Mouse (Mus musculus): Measurements from ENCODE around the gene Mcoln2. TPM values are rescaled to one million over a fixed set of nuclear protein-coding genes. Genes with fewer than 3 reads are reported as not detected.
"Not testable (repeated sequence)": the region's sequence is repeated elsewhere in the genome, so short reads cannot be mapped to it uniquely, and the experiment has no call there.

The Mcoln2 gene
- polyA plus RNA-seq, 1 experiment from 2014 or later, result 0.35 TPM

- WGBS, result 75% methylated on average over 17 of the region's 17 CpGs
- Histone ChIP-seq H3K4me1 (no peaks in the 10 kb centered on the region), H3K27ac (no peak overlapping the region), H3K4me2 (replicated peaks) (no peak overlapping the region), H3K27me3 (peaks cover 2% of the 10 kb centered on the region; the same call in 1 of the 2 replicates), H3K9me3 (replicated peaks) (no peaks in the 10 kb centered on the region), H3K9ac (no peak overlapping the region), H3K36me3 (no peaks in the 10 kb centered on the region), H3K4me3 (no peak overlapping the region)
- no peak for ATAC-seq (ENCODE audit: low FRiP score)
Observed at GRCm38 (mm10) chr3:146196780-146197743, 47.4 kb downstream of the Mcoln2 start.

DNA sequence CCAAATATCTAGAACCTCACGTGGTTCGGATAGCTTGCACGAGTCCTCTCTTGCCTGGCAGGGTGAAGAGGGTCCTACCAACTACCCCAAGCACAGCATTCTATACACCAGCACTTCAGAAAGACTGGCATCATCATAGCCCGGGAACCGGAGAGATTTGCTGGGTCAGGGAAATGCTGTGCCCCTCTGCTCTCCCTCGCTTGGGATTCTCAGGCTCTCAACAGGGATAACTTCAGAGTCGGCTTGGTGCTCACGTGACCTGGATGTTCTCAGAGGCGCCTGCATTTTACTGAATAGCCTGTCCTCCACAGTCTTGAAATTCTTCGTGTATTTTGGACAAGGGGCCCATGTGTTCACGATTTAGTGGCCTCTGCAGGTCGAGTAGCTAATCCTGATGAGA, 48.2 kb downstream of the Mcoln2 start:
- Histone ChIP-seq H3K4me2 (replicated peaks) (no peak overlapping the region), H3K9me3 (replicated peaks) (no peaks in the 10 kb centered on the region), H3K4me1 (no peaks in the 10 kb centered on the region), H3K36me3 (no peaks in the 10 kb centered on the region), H3K27me3 (peaks cover 2% of the 10 kb centered on the region; the same call in 1 of the 2 replicates), H3K27ac (no peak overlapping the region), H3K4me3 (no peak overlapping the region), H3K9ac (no peak overlapping the region)
- 87% methylated on average over 12 of the region's 12 CpGs for WGBS
- no peak for ATAC-seq (ENCODE audit: low FRiP score)

- peak overlapping the region; percentile 30; the same call in 1 of the 2 replicates for H3K27ac ChIP-seq
- no peak overlapping the region for H3K9ac ChIP-seq
- WGBS, result 68% methylated on average over 11 of the region's 11 CpGs
- peak; percentile 90 for ATAC-seq (ENCODE audit: low FRiP score)
- no peak overlapping the region for H3K4me3 ChIP-seq
- no peak overlapping the region for H3K4me2 ChIP-seq (replicated peaks)
- H3K4me1 ChIP-seq, result no peaks in the 10 kb centered on the region
- no peaks in the 10 kb centered on the region for H3K36me3 ChIP-seq
- no peaks in the 10 kb centered on the region for H3K9me3 ChIP-seq (replicated peaks)
- peaks cover 2% of the 10 kb centered on the region; the same call in 1 of the 2 replicates for H3K27me3 ChIP-seq
Observed at GRCm38 (mm10) chr3:146198803-146199481, 49.3 kb downstream of the Mcoln2 start.

DNA sequence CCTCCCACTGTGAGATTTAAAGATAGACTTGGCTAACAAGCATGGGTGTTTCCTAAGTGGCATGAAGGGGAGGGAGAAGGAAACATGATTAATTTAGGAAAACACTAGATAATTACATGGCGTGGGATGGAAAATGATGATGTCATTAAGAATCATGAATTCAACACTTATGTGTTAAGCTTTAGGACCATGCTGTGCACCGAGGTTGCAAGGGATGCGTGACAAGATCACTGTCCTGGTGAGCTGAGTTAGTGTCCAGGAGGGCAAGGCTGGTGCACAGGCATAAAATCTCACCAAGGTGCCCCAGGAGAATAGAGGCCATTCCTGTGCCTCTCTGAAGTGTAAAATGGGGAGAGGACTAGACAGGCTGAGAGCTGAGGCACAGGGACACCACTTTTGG, 49.9 kb downstream of the Mcoln2 start:
- H3K36me3 ChIP-seq, result no peaks in the 10 kb centered on the region
- H3K4me2 ChIP-seq (replicated peaks), result no peak overlapping the region
- ATAC-seq (ENCODE audit: low FRiP score), result peak; percentile 29; the same call in 1 of the 2 replicates
- H3K9ac ChIP-seq, result no peak overlapping the region
- no peak overlapping the region for H3K4me3 ChIP-seq
- peak overlapping the region; percentile 30; the same call in 1 of the 2 replicates for H3K27ac ChIP-seq
- 57% methylated on average over 3 of the region's 3 CpGs for WGBS
- no peaks in the 10 kb centered on the region for H3K4me1 ChIP-seq
- no peaks in the 10 kb centered on the region for H3K9me3 ChIP-seq (replicated peaks)
- peaks cover 2% of the 10 kb centered on the region; the same call in 1 of the 2 replicates for H3K27me3 ChIP-seq

DNA sequence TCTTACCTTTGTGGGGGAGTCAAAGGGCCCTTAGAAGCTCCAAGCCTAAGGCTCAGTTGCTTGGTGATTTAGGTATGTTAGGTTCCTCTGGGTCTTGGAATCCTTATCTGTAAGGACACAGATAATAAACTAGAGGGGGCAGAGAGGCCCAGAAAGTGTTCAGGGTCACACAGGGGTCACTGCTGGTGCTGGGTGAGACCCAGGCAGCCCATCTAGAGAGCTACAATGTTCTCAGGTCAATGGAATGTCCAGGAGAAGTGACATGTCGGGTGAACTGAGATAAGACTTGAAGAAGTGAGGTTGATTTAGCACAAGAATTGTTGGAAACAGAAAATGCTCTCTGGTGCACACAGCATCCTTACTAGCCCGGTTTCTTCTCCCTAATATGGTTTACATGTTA, 54.7 kb downstream of the Mcoln2 start:
- no peaks in the 10 kb centered on the region for H3K9me3 ChIP-seq (replicated peaks)
- no peak overlapping the region for H3K27ac ChIP-seq
- no peaks in the 10 kb centered on the region for H3K4me1 ChIP-seq
- 70% methylated on average over 2 of the region's 2 CpGs for WGBS
- no peak for ATAC-seq (ENCODE audit: low FRiP score)
- H3K36me3 ChIP-seq, result no peaks in the 10 kb centered on the region
- H3K4me3 ChIP-seq, result no peak overlapping the region
- H3K4me2 ChIP-seq (replicated peaks), result no peak overlapping the region
- H3K9ac ChIP-seq, result no peak overlapping the region
- 0 out of 2 replicates have a peak, but pooled peaks cover 3% of the 10 kb centered on the region for H3K27me3 ChIP-seq

DNA sequence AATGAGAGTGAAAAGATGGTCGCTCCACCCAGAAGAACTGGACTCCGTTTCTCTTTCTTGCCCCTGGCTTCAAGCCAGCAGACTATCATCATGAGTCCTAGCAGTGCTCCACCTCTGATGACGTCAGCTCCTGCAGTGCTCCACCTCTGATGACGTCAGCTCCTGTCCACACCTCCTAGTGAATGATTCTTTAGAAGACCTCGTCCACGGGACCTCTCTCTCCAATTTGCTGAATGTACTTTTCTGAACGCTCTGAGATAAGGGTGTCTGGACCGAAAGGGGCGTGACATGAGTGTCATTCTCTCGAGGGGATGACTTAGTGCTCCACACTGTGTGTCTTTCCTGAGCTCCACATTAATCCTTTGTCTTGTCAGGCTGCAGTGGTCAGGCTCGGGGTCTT, 55.7 kb downstream of the Mcoln2 start:
- Histone ChIP-seq H3K4me1 (no peaks in the 10 kb centered on the region), H3K4me2 (replicated peaks) (no peak overlapping the region), H3K27ac (no peak overlapping the region), H3K9ac (no peak overlapping the region), H3K4me3 (no peak overlapping the region), H3K36me3 (no peaks in the 10 kb centered on the region), H3K9me3 (replicated peaks) (no peaks in the 10 kb centered on the region), H3K27me3 (0 out of 2 replicates have a peak, but pooled peaks cover 3% of the 10 kb centered on the region)
- ATAC-seq (ENCODE audit: low FRiP score), result no peak
- 82% methylated on average over 11 of the region's 11 CpGs for WGBS

DNA sequence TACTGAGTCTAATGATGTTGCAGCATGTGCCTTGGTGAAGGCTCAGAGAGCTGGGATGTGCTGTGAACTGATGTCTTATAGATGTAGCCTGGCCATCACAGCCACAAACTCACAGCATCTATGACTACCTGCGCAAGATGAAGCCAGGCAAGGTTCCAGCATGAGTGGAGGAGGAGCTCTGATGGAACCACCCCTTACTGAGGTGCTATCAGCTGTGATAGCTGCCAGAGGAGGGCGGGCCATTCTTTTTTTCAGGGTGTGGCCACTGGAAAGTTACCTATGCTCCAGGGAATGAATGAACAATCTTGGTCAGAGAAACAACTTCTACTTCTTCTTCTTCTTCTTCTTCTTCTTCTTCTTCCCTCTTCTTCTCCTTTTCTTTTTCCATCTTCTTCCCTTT, 57.0 kb downstream of the Mcoln2 start:
- no peak for ATAC-seq (ENCODE audit: low FRiP score)
- Histone ChIP-seq H3K36me3 (no peaks in the 10 kb centered on the region), H3K4me1 (no peaks in the 10 kb centered on the region), H3K9me3 (replicated peaks) (no peaks in the 10 kb centered on the region), H3K27me3 (0 out of 2 replicates have a peak, but pooled peaks cover 3% of the 10 kb centered on the region), H3K4me2 (replicated peaks) (no peak overlapping the region), H3K27ac (no peak overlapping the region), H3K4me3 (no peak overlapping the region), H3K9ac (no peak overlapping the region)
- 72% methylated on average over 2 of the region's 2 CpGs for WGBS

DNA sequence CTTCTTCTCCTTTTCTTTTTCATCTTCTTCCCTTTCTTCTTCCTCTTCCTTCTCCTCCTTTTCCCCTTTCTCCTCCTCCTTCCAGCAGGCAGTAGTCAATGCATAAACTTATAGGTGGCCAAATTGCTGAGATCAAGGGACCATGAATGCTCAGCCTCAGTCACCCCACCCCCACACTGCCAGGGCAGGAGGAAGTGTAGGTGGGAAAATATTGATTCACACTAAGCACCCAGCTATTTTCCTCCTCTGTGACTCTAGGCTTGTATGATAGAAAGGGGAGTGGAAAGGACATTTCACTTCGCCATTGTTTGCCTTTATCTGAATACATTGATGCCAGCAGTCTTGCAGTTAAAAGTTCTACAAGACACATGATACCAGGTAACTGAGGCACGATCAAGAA, 57.8 kb downstream of the Mcoln2 start:
- Histone ChIP-seq H3K4me3 (no peak overlapping the region), H3K4me2 (replicated peaks) (no peak overlapping the region), H3K36me3 (no peaks in the 10 kb centered on the region), H3K27ac (no peak overlapping the region), H3K9ac (no peak overlapping the region), H3K4me1 (no peaks in the 10 kb centered on the region), H3K27me3 (0 out of 2 replicates have a peak, but pooled peaks cover 3% of the 10 kb centered on the region), H3K9me3 (replicated peaks) (no peaks in the 10 kb centered on the region)
- no peak for ATAC-seq (ENCODE audit: low FRiP score)
- WGBS, result 77% methylated on average over 2 of the region's 2 CpGs

DNA sequence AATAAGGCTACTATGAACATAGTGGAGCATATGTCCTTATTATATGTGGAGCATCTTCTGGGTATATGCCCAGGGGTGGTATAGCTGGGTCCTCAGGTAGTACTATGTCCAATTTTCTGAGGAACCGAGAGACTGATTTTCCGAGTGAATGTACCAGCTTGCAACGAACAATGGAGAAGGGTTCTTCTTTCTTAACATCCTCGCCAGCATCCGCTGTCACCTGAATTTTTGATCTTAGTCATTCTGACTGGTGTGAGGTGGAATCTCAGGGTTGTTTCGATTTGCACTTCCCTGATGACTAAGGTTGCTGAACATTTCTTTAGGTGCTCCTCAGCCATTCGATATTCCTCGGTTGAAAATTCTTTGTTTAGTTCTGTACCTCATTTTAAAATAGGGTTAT, 60.1 kb downstream of the Mcoln2 start:
- H3K4me1 ChIP-seq; H3K27me3 ChIP-seq; ATAC-seq (ENCODE audit: low FRiP score); H3K4me3 ChIP-seq; H3K36me3 ChIP-seq; H3K9ac ChIP-seq; H3K4me2 ChIP-seq (replicated peaks); H3K9me3 ChIP-seq (replicated peaks); H3K27ac ChIP-seq: not testable (repeated sequence)
- 91% methylated on average over 8 of the region's 8 CpGs for WGBS

DNA sequence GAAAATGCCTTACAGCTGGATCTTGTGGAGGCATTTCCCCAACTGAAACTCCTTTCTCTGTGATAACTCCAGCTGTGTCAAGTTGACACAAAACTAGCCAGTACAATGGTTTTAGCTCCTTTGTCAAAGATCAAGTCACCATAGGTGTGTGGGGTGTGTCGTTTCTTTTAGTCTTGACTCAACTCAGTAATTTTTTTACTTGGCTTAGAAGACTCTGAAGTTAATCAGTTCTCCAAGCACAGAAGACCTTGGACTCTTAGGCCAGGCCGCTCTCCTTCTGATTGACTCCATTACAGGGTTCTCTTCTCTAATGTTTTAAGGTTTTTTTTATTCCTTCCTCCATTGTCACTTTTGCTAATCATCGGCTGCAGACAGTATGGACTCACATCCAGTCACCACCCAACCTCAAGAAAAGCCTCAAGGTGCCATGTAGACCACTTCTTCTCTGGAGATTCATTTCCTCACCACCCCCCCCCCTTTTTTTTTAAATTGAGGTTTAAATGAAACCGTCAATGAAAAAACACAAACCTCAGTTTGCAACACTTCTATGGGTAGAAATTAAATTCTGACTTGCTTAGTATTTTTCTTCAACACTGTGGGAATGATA, 61.6 kb downstream of the Mcoln2 start:
- 88% methylated on average over 4 of the region's 4 CpGs for WGBS
- Histone ChIP-seq H3K4me2 (replicated peaks) (no peak overlapping the region), H3K9me3 (replicated peaks) (no peaks in the 10 kb centered on the region), H3K4me1 (no peaks in the 10 kb centered on the region), H3K4me3 (no peak overlapping the region), H3K36me3 (no peaks in the 10 kb centered on the region), H3K27ac (no peak overlapping the region), H3K27me3 (0 out of 2 replicates have a peak, but pooled peaks cover 3% of the 10 kb centered on the region), H3K9ac (no peak overlapping the region)
- ATAC-seq (ENCODE audit: low FRiP score), result no peak

GRCm38 (mm10) chr3:146211964-146212363, 62.3 kb downstream of the Mcoln2 start:
- Histone ChIP-seq H3K27ac (no peak overlapping the region), H3K4me1 (no peaks in the 10 kb centered on the region), H3K9me3 (replicated peaks) (no peaks in the 10 kb centered on the region), H3K9ac (no peak overlapping the region), H3K4me3 (no peak overlapping the region), H3K4me2 (replicated peaks) (no peak overlapping the region), H3K36me3 (no peaks in the 10 kb centered on the region), H3K27me3 (0 out of 2 replicates have a peak, but pooled peaks cover 3% of the 10 kb centered on the region)
- WGBS, result 83% methylated on average over 2 of the region's 2 CpGs
- no peak for ATAC-seq (ENCODE audit: low FRiP score)

GRCm38 (mm10) chr3:146213336-146213735, 63.7 kb downstream of the Mcoln2 start:
- H3K9ac ChIP-seq, result no peak overlapping the region
- H3K27me3 ChIP-seq, result no peaks in the 10 kb centered on the region
- H3K9me3 ChIP-seq (replicated peaks), result no peaks in the 10 kb centered on the region
- no peak overlapping the region for H3K27ac ChIP-seq
- H3K36me3 ChIP-seq, result no peaks in the 10 kb centered on the region
- no peak overlapping the region for H3K4me3 ChIP-seq
- 52% methylated on average over 5 of the region's 5 CpGs for WGBS
- no peak for ATAC-seq (ENCODE audit: low FRiP score)
- H3K4me1 ChIP-seq, result no peaks in the 10 kb centered on the region
- no peak overlapping the region for H3K4me2 ChIP-seq (replicated peaks)

All from hindbrain, embryonic 12.5 days (tissue).